Mouse (Mus musculus) left cerebral cortex, postnatal 10 days (tissue): ENCODE results near the gene Nrp1. TPM values are rescaled to one million over a fixed set of nuclear protein-coding genes. Genes with fewer than 3 reads are reported as not detected.

ENCODE experiments used
- DNase-seq, 2 experiments: peaks; one replicate each; pipeline ENCODE4 v3.0.0; 2021 to 2022; ENCODE audit warnings: low spot score in 2 of 2, mixed read lengths in 1 of 2; ENCODE audit errors: extremely low spot score in 1 of 2
- intact Hi-C: fragments of 180-260 bp; cut with DNase I; formaldehyde crosslinking; loops from one replicate; pipeline ENCODE4 v1.15.1; 2025
- total RNA-seq, 2 experiments: library from RNA; stranded (reverse); gene quantifications; 2 replicates each; pipeline ENCODE4 v1.2.3; 2021

The Nrp1 gene
- total RNA-seq, 2 experiments from 2014 or later: 33.7 to 35.3 TPM

- peak in 1 of 2 experiments; percentile 31 for DNase-seq
- intact Hi-C loops: no loop called here
Observed at GRCm38 (mm10) chr8:128404876-128405275, 46.5 kb downstream of the Nrp1 start.

GRCm38 (mm10) chr8:128413381-128413780 lies 55.0 kb downstream of the Nrp1 start:
- intact Hi-C loops: no loop called here
- no peak for DNase-seq

- intact Hi-C loops: no loop called here
- DNase-seq: peak; percentile 79 to 81
Observed at GRCm38 (mm10) chr8:128415730-128416684, 57.6 kb downstream of the Nrp1 start.

- intact Hi-C loops: no loop called here
- no peak for DNase-seq
Observed at GRCm38 (mm10) chr8:128416896-128417295, 58.5 kb downstream of the Nrp1 start.

GRCm38 (mm10) chr8:128417956-128418796 lies 59.8 kb downstream of the Nrp1 start:
- intact Hi-C loops: no loop called here
- no peak for DNase-seq

- DNase-seq: no peak
- intact Hi-C loops: no loop called here
Observed at GRCm38 (mm10) chr8:128419984-128420383, 61.6 kb downstream of the Nrp1 start.

- intact Hi-C loops: no loop called here
- no peak for DNase-seq
Observed at GRCm38 (mm10) chr8:128420402-128420801, 62.0 kb downstream of the Nrp1 start.

- DNase-seq: no peak
- intact Hi-C loops: no loop called here
Observed at GRCm38 (mm10) chr8:128423813-128424212, 65.4 kb downstream of the Nrp1 start.

- DNase-seq: no peak
- intact Hi-C loops: no loop called here
Observed at GRCm38 (mm10) chr8:128424626-128425333, 66.4 kb downstream of the Nrp1 start.

- intact Hi-C loops: no loop called here
- DNase-seq: no peak
Observed at GRCm38 (mm10) chr8:128427071-128427470, 68.7 kb downstream of the Nrp1 start.

- intact Hi-C loops: no loop called here
- DNase-seq: no peak
Observed at GRCm38 (mm10) chr8:128428971-128429370, 70.6 kb downstream of the Nrp1 start.

GRCm38 (mm10) chr8:128431082-128431481 lies 72.7 kb downstream of the Nrp1 start:
- intact Hi-C loops: no loop called here
- DNase-seq: no peak

- no peak for DNase-seq
- intact Hi-C loops: no loop called here
Observed at GRCm38 (mm10) chr8:128435749-128436148, 77.3 kb downstream of the Nrp1 start.

- intact Hi-C loops: no loop called here
Observed at GRCm38 (mm10) chr8:128437156-128437825, 78.9 kb downstream of the Nrp1 start.

GRCm38 (mm10) chr8:128441407-128441806 lies 83.0 kb downstream of the Nrp1 start:
- intact Hi-C loops: no loop called here
- no peak for DNase-seq

More at GRCm38 (mm10) chr8:128437156-128437825, 78.9 kb downstream of the Nrp1 start:
- DNase-seq: peak in 1 of 2 experiments; percentile 7

GRCm38 (mm10) chr8:128445596-128445995 lies 87.2 kb downstream of the Nrp1 start:
- DNase-seq: no peak
- intact Hi-C loops: no loop called here

GRCm38 (mm10) chr8:128446636-128447035 lies 88.2 kb downstream of the Nrp1 start:
- intact Hi-C loops: no loop called here
- DNase-seq: no peak

GRCm38 (mm10) chr8:128447320-128447719 lies 88.9 kb downstream of the Nrp1 start:
- intact Hi-C loops: no loop called here

More at GRCm38 (mm10) chr8:128447320-128447719, 88.9 kb downstream of the Nrp1 start:
- DNase-seq: no peak
